Mouse (Mus musculus): ENCODE data around the gene Ttf1. TPM values are rescaled to one million over a fixed set of nuclear protein-coding genes. Genes with fewer than 3 reads are reported as not detected.

Gene Ttf1
- polyA plus RNA-seq, 1 experiment from 2014 or later, result 7.0 TPM

GRCm38 (mm10) chr2:29124936-29125701, 65.1 kb downstream of the Ttf1 start:
- Histone ChIP-seq H3K4me3 (ENCODE audit: low read depth, low read length) (peak overlapping the region; percentile 80), H3K9ac (ENCODE audit: low read depth, low read length) (peak overlapping the region; percentile 87), H3K9me3 (ENCODE audit: control insufficient read depth, low read length) (no peaks in the 10 kb centered on the region), H3K27me3 (replicated peaks; ENCODE audit: control insufficient read depth, insufficient read depth, low read length) (no peaks in the 10 kb centered on the region), H3K27ac (replicated peaks; ENCODE audit: low read depth, low read length) (peak overlapping the region; percentile 88), H3K4me2 (ENCODE audit: low read depth, low read length) (peak overlapping the region; percentile 77), H3K4me1 (ENCODE audit: control insufficient read depth, insufficient read depth, low read length) (peaks cover 9% of the 10 kb centered on the region), H3K36me3 (ENCODE audit: control insufficient read depth, insufficient read depth, low read length) (peaks cover 31% of the 10 kb centered on the region)
- ATAC-seq (ENCODE audit: low read depth), result peak; percentile 98
- DNase-seq (ENCODE audit: low spot score), result peak; percentile 100
- WGBS, result 0% methylated on average over 32 of the region's 81 CpGs

GRCm38 (mm10) chr2:29130118-29130899, 70.2 kb downstream of the Ttf1 start:
- ATAC-seq (ENCODE audit: low read depth) (no peak), DNase-seq (ENCODE audit: low spot score) (no peak)
- no peaks in the 10 kb centered on the region for H3K9me3 ChIP-seq (ENCODE audit: control insufficient read depth, low read length)
- peaks cover 66% of the 10 kb centered on the region for H3K36me3 ChIP-seq (ENCODE audit: control insufficient read depth, insufficient read depth, low read length)
- no peak overlapping the region for H3K4me2 ChIP-seq (ENCODE audit: low read depth, low read length)
- no peaks in the 10 kb centered on the region for H3K27me3 ChIP-seq (replicated peaks; ENCODE audit: control insufficient read depth, insufficient read depth, low read length)
- H3K27ac ChIP-seq (replicated peaks; ENCODE audit: low read depth, low read length), result no peak overlapping the region
- H3K9ac ChIP-seq (ENCODE audit: low read depth, low read length), result no peak overlapping the region
- WGBS, result 92% methylated on average over 7 of the region's 7 CpGs
- peaks cover 9% of the 10 kb centered on the region for H3K4me1 ChIP-seq (ENCODE audit: control insufficient read depth, insufficient read depth, low read length)
- H3K4me3 ChIP-seq (ENCODE audit: low read depth, low read length), result no peak overlapping the region

GRCm38 (mm10) chr2:29135161-29135560, 75.1 kb downstream of the Ttf1 start:
- Histone ChIP-seq H3K27ac (replicated peaks; ENCODE audit: low read depth, low read length) (no peak overlapping the region), H3K4me3 (ENCODE audit: low read depth, low read length) (no peak overlapping the region), H3K9me3 (ENCODE audit: control insufficient read depth, low read length) (no peaks in the 10 kb centered on the region), H3K4me1 (ENCODE audit: control insufficient read depth, insufficient read depth, low read length) (no peaks in the 10 kb centered on the region), H3K27me3 (replicated peaks; ENCODE audit: control insufficient read depth, insufficient read depth, low read length) (no peaks in the 10 kb centered on the region), H3K4me2 (ENCODE audit: low read depth, low read length) (no peak overlapping the region), H3K36me3 (ENCODE audit: control insufficient read depth, insufficient read depth, low read length) (peaks cover 67% of the 10 kb centered on the region), H3K9ac (ENCODE audit: low read depth, low read length) (no peak overlapping the region)
- no peak for DNase-seq (ENCODE audit: low spot score)
- ATAC-seq (ENCODE audit: low read depth), result no peak

Other genes starting within 250 kb of the Ttf1 start
- 20.5 and 20.6 TPM in 2 replicates for gene Gtf3c4, start 219.9 kb upstream of the Ttf1 start, polyA plus RNA-seq (2014; fragmentation: Nextera tagmentation; extraction: Ambion mirVana)
- 12.7 and 13.3 TPM in 2 replicates for gene Ddx31, start 219.9 kb upstream of the Ttf1 start, polyA plus RNA-seq (2014; fragmentation: Nextera tagmentation; extraction: Ambion mirVana)
- gene Barhl1, start 143.6 kb upstream of the Ttf1 start, polyA plus RNA-seq (2014; fragmentation: Nextera tagmentation; extraction: Ambion mirVana), result 0.11 TPM in 1 of 2 replicates, not detected in the other
- 0.29 and 0.79 TPM in 2 replicates for gene Cfap77, start 5.2 kb upstream of the Ttf1 start, polyA plus RNA-seq (2014; fragmentation: Nextera tagmentation; extraction: Ambion mirVana)
- 9.3 and 11.6 TPM in 2 replicates for gene Setx, start 63.9 kb downstream of the Ttf1 start, polyA plus RNA-seq (2014; fragmentation: Nextera tagmentation; extraction: Ambion mirVana)
- 0.85 and 1.0 TPM in 2 replicates for gene Ntng2, start 192.7 kb downstream of the Ttf1 start, polyA plus RNA-seq (2014; fragmentation: Nextera tagmentation; extraction: Ambion mirVana)